Comparison of ENCODE assay signal across 12 mouse cellular contexts in the genomic region with DNA sequence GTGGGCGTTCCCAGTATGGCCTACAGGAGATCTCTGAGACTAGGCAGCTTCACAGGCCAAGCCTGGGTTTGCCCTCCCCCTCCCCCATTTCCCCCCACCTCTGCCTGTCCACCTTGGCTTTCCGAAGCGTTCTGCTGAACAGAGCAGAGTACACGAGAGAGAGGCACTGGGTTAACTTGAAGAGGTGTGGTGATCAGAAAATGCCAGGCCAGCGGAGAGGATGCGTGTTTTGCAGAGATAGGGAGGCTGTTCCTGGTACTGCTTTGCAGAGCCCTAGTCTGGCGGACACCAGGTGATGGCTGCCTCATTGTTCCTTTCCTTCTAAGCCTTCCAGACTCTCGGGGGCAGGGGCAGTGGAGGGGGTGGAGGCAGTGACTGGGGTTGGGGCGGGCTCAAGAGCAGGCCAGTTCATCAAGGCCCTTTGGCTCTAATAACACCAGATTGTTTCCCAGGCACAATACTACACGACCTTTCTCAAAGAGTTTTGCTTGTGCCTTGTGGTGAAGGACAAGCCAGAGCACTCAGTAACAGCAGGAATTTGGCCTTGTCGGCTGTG. TPM values are rescaled to one million over a fixed set of nuclear protein-coding genes. Genes with fewer than 3 reads are reported as not detected.
DNase-seq lines count a peak whose midpoint lies in the region; ATAC-seq and TF ChIP-seq lines count a peak whose summit lies in the region.
"Had no signal": no experiment of that assay in that cellular context is flagged by ENCODE, and none has a peak within 500 bp of the region (broad histone marks: within the 10 kb centered on the region; RNA-seq: fewer than 3 reads in every experiment).

No protein-coding gene starts in this region.

- H3K27ac ChIP-seq in lung, embryonic 14.5 days (ENCODE audit: low read depth), result peak overlapping the region; percentile 37; the same call in 1 of the 2 replicates
- H3K27ac ChIP-seq: neural tube, embryonic 15.5 days had no signal

- H3K9ac ChIP-seq in lung, embryonic 14.5 days, result no peak overlapping the region
- H3K9ac ChIP-seq: neural tube, embryonic 15.5 days had no signal

- no peak for TF ChIP-seq CTCF in lung, embryonic 14.5 days (IDR thresholded peaks at IDR 0.05; ENCODE audit: low read depth)

- peak; percentile 60; the same call in 1 of the 2 replicates for ATAC-seq in lung, embryonic 14.5 days (ENCODE audit: insufficient read depth)
- peak; percentile 81 for ATAC-seq in erythroid progenitor cell, adult 5-6 weeks (replicated peaks; ENCODE audit: low FRiP score, poor library complexity, severe bottlenecking)

- no peaks in the 10 kb centered on the region for H3K27me3 ChIP-seq in lung, embryonic 14.5 days (ENCODE audit: insufficient read depth, low read length)
- H3K27me3 ChIP-seq: neural tube, embryonic 15.5 days had no signal

- WGBS in lung, embryonic 14.5 days, result 63% methylated on average over 11 of the region's 11 CpGs

- no peak overlapping the region for H3K4me3 ChIP-seq in lung, embryonic 14.5 days (ENCODE audit: low read depth, low read length)
- H3K4me3 ChIP-seq: neural tube, embryonic 15.5 days had no signal

- 0 out of 2 replicates have a peak overlapping the region, but pooled peaks have one; percentile 5 for H3K4me2 ChIP-seq in lung, embryonic 14.5 days
- H3K4me2 ChIP-seq: neural tube, embryonic 15.5 days had no signal

- no peaks in the 10 kb centered on the region for H3K4me1 ChIP-seq in lung, embryonic 14.5 days (ENCODE audit: insufficient read depth)
- H3K4me1 ChIP-seq: neural tube, embryonic 15.5 days had no signal

- H3K36me3 ChIP-seq in lung, embryonic 14.5 days (ENCODE audit: insufficient read depth), result no peaks in the 10 kb centered on the region
- H3K36me3 ChIP-seq: neural tube, embryonic 15.5 days had no signal

- no peak for DNase-seq in lung, embryonic 14.5 days
- DNase-seq in lung, postnatal 14 days, result no peak
- peak; percentile 15 for DNase-seq in adrenal gland, postnatal 10 days
- DNase-seq in spleen, postnatal 14 days (ENCODE audit: low spot score in 2 of 2), result peak; percentile 50 to 54
- no peak for DNase-seq in left cerebral cortex, adult 8-10 months (ENCODE audit: low spot score in 2 of 2)
- no peak for DNase-seq in frontal cortex, adult 2 months (ENCODE audit: extremely low spot score in 1 of 2, low spot score in 1 of 2)
- no peak for DNase-seq in gastrocnemius, postnatal 10 days
- DNase-seq: kidney, adult 2 months; lung, adult 18-20 months; thymus, postnatal 4 days had no signal

- no peaks in the 10 kb centered on the region for H3K9me3 ChIP-seq in lung, embryonic 14.5 days (ENCODE audit: low read depth, low read length)
- H3K9me3 ChIP-seq: neural tube, embryonic 15.5 days had no signal

RNA-seq across cellular contexts. Expression of gene Slc20a1, which starts 27.8 kb away (rescaled TPM):
- polyA plus RNA-seq in lung, embryonic 14.5 days (2014; fragmentation: Nextera tagmentation; extraction: Ambion mirVana), result 29.5 and 34.4 TPM in 2 replicates
- 10 to 100 TPM; 19.0 to 19.9 TPM for total RNA-seq in adrenal gland, postnatal 10 days (2021)
- 242 and 248 TPM in 2 replicates for total RNA-seq in erythroid progenitor cell, adult 5-6 weeks (2015; ENCODE audit: low replicate concordance)
- total RNA-seq in erythroid progenitor cell, adult 5-6 weeks (2017; ENCODE audit: low replicate concordance), result 739 and 881 TPM in 2 replicates
- total RNA-seq in left cerebral cortex, adult 8-10 months (2022), result 100 to 1,000 TPM; 136 to 167 (median 155) TPM
- 159 and 177 TPM in 2 replicates for polyA plus RNA-seq in frontal cortex, adult 2 months (2012; rRNA removed)
- total RNA-seq in gastrocnemius, postnatal 10 days (2021), result 10 to 100 TPM in 1 of 2 experiments, 1 to 10 TPM in 1; 6.9 to 13.4 TPM

Comparison
In these comparisons a context has a peak if more than half of its experiments do, and no peak if none do; other contexts are left out.
1. DNase-seq: peak in adrenal gland, postnatal 10 days (single experiment) and spleen, postnatal 14 days (2 of 2); none in lung, embryonic 14.5 days (single experiment), lung, postnatal 14 days (single experiment), left cerebral cortex, adult 8-10 months (0 of 2), frontal cortex, adult 2 months (0 of 2) and gastrocnemius, postnatal 10 days (single experiment).
2. RNA of gene Slc20a1, which starts 27.8 kb away (total RNA-seq): 242 to 881 TPM in erythroid progenitor cell, adult 5-6 weeks and 136 to 167 TPM in left cerebral cortex, adult 8-10 months; 19.0 to 19.9 TPM in adrenal gland, postnatal 10 days and 6.9 to 13.4 TPM in gastrocnemius, postnatal 10 days; every median in the first group is over 4 times any median in the second.